ENCODE assay signal across 10 mouse cellular contexts in the genomic region with DNA sequence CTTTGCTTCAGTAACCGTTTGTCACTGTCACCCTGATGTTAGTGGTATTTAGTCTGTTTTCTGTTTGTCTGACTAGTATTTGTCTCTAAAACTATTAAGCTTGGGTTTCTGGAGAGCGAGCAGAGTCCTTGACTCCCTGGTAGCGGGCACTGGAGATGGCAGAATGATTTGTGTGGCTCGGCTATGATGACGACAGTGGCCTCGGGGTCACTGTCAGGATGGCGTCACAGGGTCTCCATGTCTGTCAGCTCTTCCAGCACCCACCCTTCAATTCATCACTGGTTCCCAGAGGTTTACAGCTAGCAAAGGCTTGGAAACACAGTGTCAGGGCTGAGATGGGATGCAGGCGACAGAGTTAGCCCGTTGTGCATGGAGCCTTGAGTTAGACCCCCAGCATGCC.
"Had no signal": no experiment of that assay in that cellular context is flagged by ENCODE, and none has a peak within 500 bp of the region (broad histone marks: within the 10 kb centered on the region; RNA-seq: fewer than 3 reads in every experiment).

No protein-coding gene starts in this region.

- H3K9me3 ChIP-seq: intestine, embryonic 15.5 days; limb, embryonic 10.5 days; neural tube, embryonic 12.5 days had no signal

- H3K4me2 ChIP-seq: intestine, embryonic 15.5 days; neural tube, embryonic 12.5 days had no signal

- H3K4me3 ChIP-seq: intestine, embryonic 15.5 days; left cerebral cortex, adult 2 months; limb, embryonic 10.5 days; neural tube, embryonic 12.5 days had no signal

- H3K27me3 ChIP-seq: intestine, embryonic 15.5 days; neural tube, embryonic 12.5 days had no signal

- H3K27ac ChIP-seq: intestine, embryonic 15.5 days; left cerebral cortex, adult 2 months; limb, embryonic 10.5 days; neural tube, embryonic 12.5 days had no signal

- H3K9ac ChIP-seq: intestine, embryonic 15.5 days; neural tube, embryonic 12.5 days had no signal

- H3K36me3 ChIP-seq: intestine, embryonic 15.5 days; limb, embryonic 10.5 days; neural tube, embryonic 12.5 days had no signal

- DNase-seq: lung, adult 2 months; lung, postnatal 36 days; midbrain, embryonic 14.5 days; right cerebral cortex, postnatal 25 days; thymus, postnatal 36 days had no signal

- ATAC-seq: lung, postnatal 0 days had no signal

- H3K4me1 ChIP-seq: neural tube, embryonic 12.5 days had no signal
